Mouse (Mus musculus) limb, embryonic 14.5 days (tissue): ENCODE data around the gene Myct1. TPM values are rescaled to one million over a fixed set of nuclear protein-coding genes. Genes with fewer than 3 reads are reported as not detected.

Experiments
- ATAC-seq: fragments of 200-750 bp; cut with Nextera tagmentation; 2 replicates; pipeline ENCODE4 v1.8.0; 2017; ENCODE audit warnings: low read depth, moderate number of reproducible peaks, moderate TSS enrichment; ENCODE audit not compliant: low FRiP score
- DNase-seq: peaks from one replicate; pipeline ENCODE4 v3.0.0-alpha.2; 2015; ENCODE audit warnings: low spot score
- H3K27ac ChIP-seq: fragments of 300-500 bp; sonication (generic); replicated peaks from 2 replicates; pipeline ENCODE4 v1.5.1; 2014; ENCODE audit warnings: low read depth, mild to moderate bottlenecking, low read length, moderate library complexity, mixed read lengths
- H3K27me3 ChIP-seq: fragments of 300-500 bp; sonication (generic); 2 replicates; pipeline ENCODE4 v1.6.1; 2014; ENCODE audit warnings: low read length, mixed read lengths; ENCODE audit not compliant: control insufficient read depth, insufficient read depth
- H3K36me3 ChIP-seq: fragments of 300-500 bp; sonication (generic); 2 replicates; pipeline ENCODE4 v1.6.1; 2014; ENCODE audit warnings: mild to moderate bottlenecking, low read length, moderate library complexity, mixed read lengths; ENCODE audit not compliant: control insufficient read depth, insufficient read depth
- H3K4me1 ChIP-seq: fragments of 300-500 bp; sonication (generic); 2 replicates; pipeline ENCODE4 v1.6.1; 2014; ENCODE audit warnings: antibody characterized with exemption, low read length, mixed read lengths; ENCODE audit not compliant: control insufficient read depth, insufficient read depth
- H3K4me2 ChIP-seq: fragments of 300-500 bp; sonication (generic); replicated peaks from 2 replicates; pipeline ENCODE4 v1.6.1; 2014; ENCODE audit warnings: low read depth, mild to moderate bottlenecking, low read length, moderate library complexity; ENCODE audit not compliant: severe bottlenecking
- H3K4me3 ChIP-seq: fragments of 300-500 bp; sonication (generic); replicated peaks from 2 replicates; pipeline ENCODE4 v1.5.1; 2014; ENCODE audit warnings: low read length
- H3K9ac ChIP-seq: fragments of 300-500 bp; sonication (generic); 2 replicates; pipeline ENCODE4 v1.6.1; 2014; ENCODE audit warnings: mild to moderate bottlenecking, low read depth, low read length, moderate library complexity; ENCODE audit not compliant: severe bottlenecking
- H3K9me3 ChIP-seq: fragments of 300-500 bp; sonication (generic); 2 replicates; pipeline ENCODE4 v1.6.1; 2016; ENCODE audit warnings: low read length; ENCODE audit not compliant: control insufficient read depth
- POLR2A ChIP-seq: fragments of 200-500 bp; IDR thresholded peaks from 2 replicates; pipeline ENCODE4 v1.8.0; 2012; ENCODE audit warnings: inconsistent platforms, mild to moderate bottlenecking, moderate library complexity, borderline replicate concordance; ENCODE audit not compliant: insufficient read depth, insufficient read length; ENCODE audit errors: extremely low read depth
- WGBS: fragments of 180-500 bp; shearing (Covaris S2); extraction: QIAGEN DNeasy Blood & Tissue Kit; methylation state at CpG from one replicate; pipeline ENCODE4 v1.1.7; 2014; 5-methylcytosine and 5-hydroxymethylcytosine counted together
- polyA plus RNA-seq, 2 experiments: library from polyadenylated mRNA; depleted of rRNA in 1 of 2; stranded (reverse) in 1 of 2; unstranded in 1 of 2; fragments of >200 nt; fragmentation: Nextera tagmentation in 1 of 2; extraction: Ambion mirVana in 1 of 2; gene quantifications; 2 replicates each; pipeline versions ENCODE4 v1.2.1 to v1.2.3; 2012 to 2014

Gene Myct1
- polyA plus RNA-seq, 2 experiments, result 3.6 to 3.9 TPM

DNA sequence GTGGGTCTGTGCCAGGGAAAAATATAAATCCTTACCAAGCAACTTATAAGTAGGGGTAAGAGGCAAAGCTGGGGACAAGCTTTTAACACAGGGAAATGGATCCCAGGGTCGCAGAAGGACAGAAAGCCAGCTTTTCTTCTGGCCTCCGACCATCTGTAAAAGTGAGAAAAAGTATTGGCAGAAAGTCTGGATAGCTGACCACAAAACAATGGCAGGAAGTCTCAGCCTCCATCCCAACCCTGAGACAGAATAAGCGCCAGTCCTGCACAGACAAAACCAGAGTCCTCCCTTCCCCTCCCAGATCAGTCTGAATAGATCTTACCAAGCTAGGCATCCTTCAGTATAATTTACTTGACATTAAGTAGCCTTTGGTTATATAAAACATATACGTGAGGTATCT, 1.6 kb upstream of the Myct1 start:
- H3K27me3 ChIP-seq, result no peaks in the 10 kb centered on the region
- DNase-seq (no peak), ATAC-seq (no peak)
- no peaks in the 10 kb centered on the region for H3K9me3 ChIP-seq
- TF ChIP-seq POLR2A, result no peak
- no peaks in the 10 kb centered on the region for H3K4me1 ChIP-seq
- H3K4me3 ChIP-seq, result no peak overlapping the region
- H3K27ac ChIP-seq, result no peak overlapping the region
- H3K36me3 ChIP-seq, result no peaks in the 10 kb centered on the region
- 73% methylated on average over 4 of the region's 4 CpGs for WGBS
- no peak overlapping the region for H3K4me2 ChIP-seq
- no peak overlapping the region for H3K9ac ChIP-seq

DNA sequence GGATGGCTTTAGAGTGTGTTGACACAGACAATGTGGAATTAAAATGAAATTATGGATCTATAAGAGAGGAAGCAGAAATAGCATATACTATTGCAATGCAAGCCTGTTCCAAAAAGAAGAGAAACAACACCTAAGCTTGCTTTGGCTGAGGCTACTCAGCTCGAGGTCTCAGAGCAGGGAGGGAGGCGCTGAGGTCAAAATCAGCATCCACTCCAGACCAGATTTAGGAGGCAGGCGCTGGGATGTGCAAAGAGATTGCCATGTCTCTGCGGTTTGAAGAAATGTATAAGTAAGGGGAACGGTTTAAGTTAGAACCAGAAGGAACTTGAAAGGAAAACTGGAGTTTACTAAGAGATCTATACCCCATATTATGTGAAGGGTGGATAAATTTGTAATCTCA, 882 bp downstream of the Myct1 start:
- Histone ChIP-seq H3K4me1 (no peaks in the 10 kb centered on the region), H3K9me3 (no peaks in the 10 kb centered on the region), H3K4me3 (no peak overlapping the region; the same call in 1 of the 2 replicates), H3K27me3 (no peaks in the 10 kb centered on the region), H3K4me2 (no peak overlapping the region), H3K36me3 (no peaks in the 10 kb centered on the region), H3K27ac (no peak overlapping the region), H3K9ac (no peak overlapping the region)
- ATAC-seq, result no peak
- 67% methylated on average over 5 of the region's 5 CpGs for WGBS
- no peak for TF ChIP-seq POLR2A
- DNase-seq, result no peak

DNA sequence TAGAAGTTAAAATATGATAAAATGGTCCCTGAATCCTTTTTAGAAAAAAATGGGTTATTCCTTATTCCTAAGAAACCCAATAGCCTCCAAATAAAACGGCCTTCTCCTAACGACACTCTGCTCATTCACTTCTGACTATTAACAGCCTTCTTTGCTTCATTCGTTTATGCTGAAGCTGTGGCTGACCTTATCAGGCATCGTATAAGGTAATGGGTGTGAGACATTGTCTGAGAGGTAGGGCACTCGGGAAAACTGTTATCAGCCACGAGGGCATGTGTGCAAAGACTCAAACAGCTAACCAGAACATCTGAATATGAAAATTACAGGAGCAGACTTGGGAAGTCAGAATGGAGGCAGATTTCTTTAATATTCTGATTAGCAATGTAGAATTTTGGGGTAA, 3.0 kb downstream of the Myct1 start:
- H3K4me3 ChIP-seq, result no peak overlapping the region
- no peak for TF ChIP-seq POLR2A
- no peaks in the 10 kb centered on the region for H3K4me1 ChIP-seq
- no peaks in the 10 kb centered on the region for H3K9me3 ChIP-seq
- WGBS, result 52% methylated on average over 6 of the region's 6 CpGs
- H3K9ac ChIP-seq, result no peak overlapping the region
- no peaks in the 10 kb centered on the region for H3K36me3 ChIP-seq
- no peak for ATAC-seq
- H3K27ac ChIP-seq, result no peak overlapping the region
- no peak for DNase-seq
- no peak overlapping the region for H3K4me2 ChIP-seq
- H3K27me3 ChIP-seq, result no peaks in the 10 kb centered on the region

DNA sequence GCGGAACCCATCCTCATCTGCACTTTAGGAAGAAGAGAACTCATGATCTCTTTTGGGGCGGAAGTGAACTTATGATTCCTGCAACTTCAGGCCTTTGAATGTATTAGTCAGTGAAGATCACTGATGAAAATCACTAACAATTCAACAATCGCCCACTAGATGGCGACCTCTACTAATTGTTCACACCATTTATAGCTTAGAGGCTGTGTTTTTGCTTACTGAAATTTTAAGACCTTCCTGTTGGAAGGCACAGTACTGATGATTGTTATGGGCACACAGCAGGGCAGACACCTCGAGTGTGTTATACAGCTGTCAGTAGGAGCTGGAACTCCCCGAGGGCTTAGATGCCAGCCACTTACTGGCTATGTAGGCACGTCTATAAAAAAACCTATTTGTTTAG, 6.5 kb downstream of the Myct1 start:
- Histone ChIP-seq H3K4me1 (no peaks in the 10 kb centered on the region), H3K4me2 (no peak overlapping the region), H3K4me3 (no peak overlapping the region), H3K9ac (no peak overlapping the region), H3K27me3 (no peaks in the 10 kb centered on the region), H3K9me3 (no peaks in the 10 kb centered on the region), H3K36me3 (no peaks in the 10 kb centered on the region), H3K27ac (no peak overlapping the region)
- WGBS, result 6% methylated on average over 7 of the region's 7 CpGs
- DNase-seq (peak; percentile 90), ATAC-seq (0 out of 2 replicates have a peak, but pooled peaks have one; percentile 50)
- TF ChIP-seq POLR2A, result no peak

DNA sequence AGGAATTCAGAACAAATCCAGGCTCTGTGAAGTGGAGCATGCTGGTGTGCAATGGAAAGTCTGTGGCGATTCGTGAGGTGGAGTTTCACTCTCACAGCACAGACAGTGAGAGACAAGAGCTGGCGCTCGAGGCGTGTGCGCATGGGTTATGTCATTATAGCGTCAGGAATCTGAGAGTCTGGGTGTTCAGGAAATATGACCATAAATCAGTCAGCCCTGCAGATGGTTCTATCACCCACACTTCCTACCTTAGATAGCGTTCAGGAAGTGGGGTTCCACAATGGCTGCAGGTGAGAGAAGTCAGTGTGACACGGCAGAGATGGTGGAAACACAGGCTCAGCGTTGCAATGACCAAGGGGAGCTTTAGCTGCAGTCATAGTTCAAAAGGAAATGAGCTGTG, 9.9 kb downstream of the Myct1 start:
- no peak overlapping the region for H3K27ac ChIP-seq
- no peaks in the 10 kb centered on the region for H3K9me3 ChIP-seq
- no peak overlapping the region for H3K9ac ChIP-seq
- no peaks in the 10 kb centered on the region for H3K36me3 ChIP-seq
- H3K4me2 ChIP-seq, result no peak overlapping the region
- H3K27me3 ChIP-seq, result no peaks in the 10 kb centered on the region
- no peak for ATAC-seq
- no peaks in the 10 kb centered on the region for H3K4me1 ChIP-seq
- TF ChIP-seq POLR2A, result no peak
- DNase-seq, result no peak
- WGBS, result 82% methylated on average over 10 of the region's 10 CpGs
- no peak overlapping the region for H3K4me3 ChIP-seq

DNA sequence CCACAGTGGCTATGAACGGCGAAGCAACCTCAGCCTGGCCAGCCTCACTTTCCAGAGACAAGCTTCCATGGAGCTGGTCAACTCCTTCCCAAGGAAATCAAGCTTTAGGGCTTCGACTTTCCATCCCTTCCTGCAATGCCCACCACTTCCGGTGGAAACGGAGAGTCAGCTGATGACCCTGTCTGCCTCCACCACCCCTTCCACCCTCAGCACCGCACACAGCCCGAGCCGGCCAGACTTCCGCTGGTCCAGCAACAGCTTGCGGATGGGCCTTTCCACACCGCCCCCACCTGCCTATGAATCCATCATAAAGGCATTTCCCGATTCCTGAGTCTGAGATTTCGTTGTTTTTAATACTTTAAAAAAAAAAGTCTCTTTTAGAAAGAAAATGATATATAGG, 10.8 kb downstream of the Myct1 start:
- ATAC-seq (no peak), DNase-seq (no peak)
- Histone ChIP-seq H3K36me3 (no peaks in the 10 kb centered on the region), H3K27me3 (no peaks in the 10 kb centered on the region), H3K4me3 (no peak overlapping the region), H3K27ac (no peak overlapping the region), H3K4me1 (no peaks in the 10 kb centered on the region), H3K9me3 (no peaks in the 10 kb centered on the region), H3K9ac (no peak overlapping the region), H3K4me2 (no peak overlapping the region)
- WGBS, result 90% methylated on average over 13 of the region's 13 CpGs
- no peak for TF ChIP-seq POLR2A
